Mouse (Mus musculus): ENCODE data around the gene Ciita.

The Ciita gene

DNA sequence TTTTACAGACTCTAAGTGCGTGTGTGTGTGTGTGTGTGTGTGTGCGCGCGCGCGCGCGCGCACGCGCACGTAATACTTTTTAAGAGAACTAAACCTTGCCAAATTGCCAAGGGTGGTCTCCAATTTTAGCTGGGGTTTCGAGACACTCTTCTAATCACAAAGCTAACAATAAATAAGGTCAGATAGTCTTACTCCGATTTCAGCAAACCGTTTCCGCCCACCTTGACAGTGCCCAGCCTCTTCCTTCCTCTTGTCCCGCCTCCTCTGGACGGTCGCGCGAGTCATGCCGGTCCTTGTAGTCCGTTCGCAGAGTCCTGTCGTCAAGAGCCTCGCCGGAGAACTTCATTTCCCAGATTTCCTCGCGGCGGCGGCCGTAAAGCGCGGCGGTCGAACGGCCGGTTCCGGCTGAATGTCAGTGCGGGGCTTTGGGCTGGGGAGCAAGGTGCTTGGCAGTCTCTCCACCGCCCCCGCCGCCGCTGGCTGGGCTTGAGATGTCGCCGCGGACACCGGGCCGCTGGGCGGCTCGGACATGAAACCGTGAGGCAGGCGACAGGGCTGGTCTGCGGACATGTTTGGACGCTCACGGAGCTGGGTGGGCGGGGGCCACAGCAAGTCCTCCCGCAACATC lies 65.2 kb downstream of the Ciita start, which contains the start of gene Clec16a:
Gene Clec16a (plus strand): TSS at position 345 of the 628 bp plus-strand sequence.
- in situ Hi-C loops (cut with MboI; ENCODE audit: low sequenced_read_pairs), result no loop called here

DNA sequence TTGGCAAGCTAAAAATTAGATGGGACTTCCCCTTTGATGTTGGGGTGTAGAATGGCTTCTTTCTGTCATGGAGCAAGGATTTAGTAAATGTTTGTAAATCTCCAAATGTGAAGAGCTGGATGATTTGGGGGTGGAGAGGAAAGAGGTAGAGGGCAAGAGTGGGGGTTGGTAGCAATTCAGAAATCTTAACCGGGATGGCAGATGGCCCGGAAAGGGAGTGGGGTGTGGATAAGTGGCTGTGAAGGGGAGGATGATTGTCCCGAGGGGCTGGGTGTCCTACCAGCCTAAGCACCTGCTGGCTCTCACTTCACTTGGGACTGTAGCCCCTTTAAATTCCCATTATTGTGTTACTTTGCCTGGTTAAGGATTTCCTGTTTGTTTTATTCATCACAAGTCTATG lies 67.0 kb downstream of the Ciita start:
- in situ Hi-C loops (cut with MboI; ENCODE audit: low sequenced_read_pairs), result no loop called here

DNA sequence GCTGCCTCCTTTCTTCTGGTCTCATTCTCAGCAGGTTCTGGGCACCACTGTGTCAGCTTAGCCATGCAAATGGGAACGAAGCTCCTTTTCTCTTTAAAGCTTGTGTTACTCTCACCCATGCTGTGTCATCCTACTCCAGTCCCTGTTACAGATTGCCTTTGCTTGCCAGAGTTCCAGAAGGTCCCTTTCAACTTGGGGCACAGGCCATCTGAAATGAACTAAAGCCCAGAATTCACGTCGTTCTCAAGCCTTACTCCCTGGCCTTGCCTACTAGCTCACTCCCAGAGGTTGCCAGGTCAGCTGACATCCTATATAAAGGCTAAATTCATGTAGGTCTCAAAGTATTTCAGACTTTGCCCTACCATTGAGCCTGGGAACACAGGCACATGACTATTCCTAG lies 69.1 kb downstream of the Ciita start:
- in situ Hi-C loops (cut with MboI; ENCODE audit: low sequenced_read_pairs), result no loop called here

DNA sequence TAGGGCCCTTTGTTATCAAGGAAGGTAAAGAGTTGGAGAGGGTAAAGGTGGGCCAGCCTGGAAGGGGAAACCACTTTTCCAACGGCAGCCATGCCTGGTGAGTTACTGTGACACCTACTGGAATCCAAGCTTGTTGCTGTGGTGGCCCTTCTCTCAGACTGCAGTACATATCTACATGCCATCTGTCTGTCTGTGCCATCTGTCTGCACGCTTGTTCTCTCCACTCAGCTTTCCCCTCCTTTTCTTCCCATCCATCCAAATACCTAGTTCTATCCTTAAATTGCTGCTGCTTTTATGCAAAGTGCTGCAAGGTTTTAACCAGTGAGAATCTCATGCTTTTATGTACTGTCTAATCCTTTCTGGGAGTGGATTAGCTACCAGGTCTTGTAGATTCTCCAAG lies 69.7 kb downstream of the Ciita start:
- in situ Hi-C loops (cut with MboI; ENCODE audit: low sequenced_read_pairs), result no loop called here

DNA sequence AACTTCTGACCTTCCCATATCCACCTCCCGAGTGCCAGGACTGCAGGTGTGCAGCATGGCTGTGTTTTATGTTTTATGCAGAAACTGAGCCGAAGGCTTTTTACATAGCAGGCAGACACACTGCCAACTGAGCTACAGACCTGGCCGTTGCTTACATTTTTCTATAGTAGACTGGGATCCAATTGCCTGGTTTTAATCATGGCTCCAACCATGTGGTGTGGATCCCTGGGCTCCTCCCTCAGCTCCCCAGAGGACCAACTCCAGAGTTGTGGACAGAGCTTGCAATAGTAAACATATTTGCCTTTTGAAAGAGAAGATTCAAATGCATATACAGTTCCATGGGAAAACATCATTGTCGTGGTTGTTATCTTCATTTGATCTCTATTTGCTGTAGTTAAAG lies 71.7 kb downstream of the Ciita start:
- in situ Hi-C loops (cut with MboI; ENCODE audit: low sequenced_read_pairs), result loop anchor here (25.0 kb wide), 1 partner anchor 486 kb away; no protein-coding TSS in a partner anchor

GRCm38 (mm10) chr16:10553858-10554257 lies 74.0 kb downstream of the Ciita start:
- in situ Hi-C loops (cut with MboI; ENCODE audit: low sequenced_read_pairs), result loop anchor here (25.0 kb wide), 1 partner anchor 483 kb away; no protein-coding TSS in a partner anchor

DNA sequence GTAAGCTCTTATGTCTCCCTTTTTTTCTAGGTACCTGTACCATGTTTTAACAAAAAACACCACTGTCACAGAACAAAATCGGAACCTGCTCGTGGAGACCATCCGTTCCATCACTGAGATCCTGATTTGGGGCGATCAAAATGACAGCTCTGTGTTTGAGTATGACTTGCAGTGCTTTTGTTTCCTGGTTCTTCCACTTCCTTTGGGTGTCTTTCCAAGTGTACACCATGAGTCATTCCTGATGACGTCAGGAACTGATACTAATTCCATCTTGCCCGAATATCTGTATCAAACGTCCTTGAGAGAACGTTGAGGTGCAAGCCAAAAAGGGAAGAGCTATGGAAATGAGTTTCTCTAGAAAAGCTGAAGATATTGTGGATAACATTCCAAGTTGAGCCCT lies 80.1 kb downstream of the Ciita start:
- in situ Hi-C loops (cut with MboI; ENCODE audit: low sequenced_read_pairs), result loop anchor here (25.0 kb wide), 1 partner anchor 477 kb away; no protein-coding TSS in a partner anchor

DNA sequence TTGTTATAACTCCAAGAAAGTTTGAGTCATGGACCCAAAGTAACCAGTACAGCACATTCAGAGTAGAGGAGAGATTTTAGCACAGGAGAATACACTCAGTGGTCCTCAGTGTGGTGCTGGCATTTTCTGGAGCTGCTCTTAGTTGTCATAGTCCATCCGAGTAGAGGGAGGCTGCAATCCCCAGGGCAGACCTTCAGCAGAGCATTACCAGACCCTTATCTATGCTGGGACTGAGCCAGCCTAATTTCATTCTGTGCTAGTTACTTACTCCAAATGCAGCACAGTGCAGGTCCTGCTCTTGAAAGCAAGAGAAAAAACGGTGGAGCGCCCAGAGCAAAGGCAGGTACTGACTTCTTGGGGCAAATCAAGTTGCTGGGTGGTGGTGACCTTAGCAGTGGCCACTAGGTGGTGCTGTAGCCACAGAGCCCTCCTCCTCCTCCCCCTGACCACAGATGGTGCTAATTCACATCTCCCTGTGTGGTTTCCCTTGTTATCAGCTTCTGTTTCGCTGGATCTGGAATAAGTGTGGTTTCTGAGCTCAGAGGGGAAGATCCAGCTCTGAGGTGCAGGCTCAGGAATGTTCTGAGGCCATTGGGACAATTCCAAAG lies 85.5 kb downstream of the Ciita start:
- in situ Hi-C loops (cut with MboI; ENCODE audit: low sequenced_read_pairs), result loop anchor here (25.0 kb wide), 1 partner anchor 472 kb away; no protein-coding TSS in a partner anchor

DNA sequence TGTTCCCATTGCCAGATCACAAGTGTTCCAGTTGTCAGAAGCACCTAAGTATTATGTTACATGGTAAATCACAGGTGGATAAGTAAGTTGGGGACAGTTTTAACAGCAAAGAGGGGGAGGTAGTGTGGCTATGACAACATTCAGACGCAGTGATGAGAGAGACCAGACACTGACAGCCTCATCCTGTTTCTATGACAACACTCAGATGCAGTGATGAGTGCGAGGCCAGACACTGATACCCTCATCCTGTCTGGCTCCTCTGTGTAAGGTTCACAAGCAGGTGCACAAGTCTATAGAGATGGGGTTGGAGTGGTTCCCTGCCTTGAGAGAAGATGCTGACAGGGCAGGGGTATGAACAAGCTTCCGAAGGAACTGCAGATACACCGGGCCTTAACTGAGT lies 87.3 kb downstream of the Ciita start:
- in situ Hi-C loops (cut with MboI; ENCODE audit: low sequenced_read_pairs), result loop anchor here (25.0 kb wide), 1 partner anchor 470 kb away; no protein-coding TSS in a partner anchor

- in situ Hi-C loops (cut with MboI; ENCODE audit: low sequenced_read_pairs), result loop anchor here (25.0 kb wide), 1 partner anchor 467 kb away; no protein-coding TSS in a partner anchor
Measured at GRCm38 (mm10) chr16:10569809-10570395, 90.0 kb downstream of the Ciita start.

DNA sequence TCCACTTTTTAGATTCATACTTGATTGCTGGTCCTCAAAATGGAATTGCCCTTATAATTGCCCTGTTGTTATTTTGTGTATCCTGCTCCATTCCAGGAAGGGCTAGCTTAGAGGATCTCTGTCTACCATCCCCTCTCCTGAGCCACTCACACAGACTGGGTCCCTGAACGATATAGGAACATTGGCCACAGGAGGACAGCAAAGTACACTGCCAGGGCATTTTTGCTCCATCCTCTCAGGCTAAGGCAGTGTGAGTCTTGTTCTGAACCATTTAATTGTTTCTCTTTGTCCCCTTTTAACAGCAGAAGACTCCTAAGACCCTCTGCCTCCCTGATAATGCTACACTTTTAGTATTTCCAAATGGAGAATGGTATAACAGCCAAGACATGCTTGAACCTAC lies 90.8 kb downstream of the Ciita start:
- in situ Hi-C loops (cut with MboI; ENCODE audit: low sequenced_read_pairs), result loop anchor here (25.0 kb wide), 1 partner anchor 467 kb away; no protein-coding TSS in a partner anchor

GRCm38 (mm10) chr16:10571820-10572219 lies 92.0 kb downstream of the Ciita start:
- in situ Hi-C loops (cut with MboI; ENCODE audit: low sequenced_read_pairs), result loop anchor here (25.0 kb wide), 1 partner anchor 465 kb away; no protein-coding TSS in a partner anchor

DNA sequence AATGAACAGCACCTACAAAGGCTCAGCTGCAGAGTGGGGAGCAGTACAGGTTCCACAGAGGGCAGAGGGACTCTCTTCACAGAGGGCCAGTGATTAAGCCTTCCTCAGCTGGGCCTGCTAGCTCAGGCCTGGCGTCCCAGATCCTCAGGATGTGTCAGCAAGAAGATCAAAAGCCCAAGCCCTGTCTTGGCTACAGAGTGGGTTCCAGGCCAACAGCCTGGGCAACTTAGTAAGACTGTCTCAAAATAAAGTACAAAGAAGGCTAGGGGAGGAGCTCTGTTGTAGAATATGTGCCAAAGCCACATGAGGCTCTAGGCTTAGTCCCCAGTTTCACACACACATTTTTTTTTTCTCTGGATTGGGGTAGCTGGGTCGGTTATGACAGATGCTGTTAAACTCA lies 95.1 kb downstream of the Ciita start:
- in situ Hi-C loops (cut with MboI; ENCODE audit: low sequenced_read_pairs), result loop anchor here (25.0 kb wide), 1 partner anchor 462 kb away; no protein-coding TSS in a partner anchor

GRCm38 (mm10) chr16:10575915-10576314 lies 96.1 kb downstream of the Ciita start:
- in situ Hi-C loops (cut with MboI; ENCODE audit: low sequenced_read_pairs), result no loop called here

- in situ Hi-C loops (cut with MboI; ENCODE audit: low sequenced_read_pairs), result no loop called here
Measured at GRCm38 (mm10) chr16:10577548-10577947, 97.7 kb downstream of the Ciita start.
